Mouse (Mus musculus) midbrain, postnatal 0 days (tissue): ENCODE results near the gene Reep6. TPM values are rescaled to one million over a fixed set of nuclear protein-coding genes. Genes with fewer than 3 reads are reported as not detected.

Source experiments
- ATAC-seq: fragments of 200-750 bp; cut with Nextera tagmentation; 2 replicates; pipeline ENCODE4 v1.8.0; 2017; ENCODE audit warnings: moderate number of reproducible peaks, mild to moderate bottlenecking, moderate TSS enrichment, moderate library complexity; ENCODE audit not compliant: low FRiP score
- DNase-seq: peaks from one replicate; pipeline ENCODE4 v3.0.0-alpha.2; 2015; ENCODE audit warnings: low spot score
- H3K27ac ChIP-seq: fragments of 300-500 bp; sonication (generic); 2 replicates; pipeline ENCODE4 v1.5.1; 2014; ENCODE audit warnings: low read depth, mild to moderate bottlenecking, low read length, mixed read lengths
- H3K27me3 ChIP-seq: fragments of 300-500 bp; sonication (generic); 2 replicates; pipeline ENCODE4 v1.6.1; 2014; ENCODE audit warnings: low read length, control low read depth, mixed read lengths; ENCODE audit not compliant: insufficient read depth
- H3K36me3 ChIP-seq: fragments of 300-500 bp; sonication (generic); 2 replicates; pipeline ENCODE4 v1.6.1; 2014; ENCODE audit warnings: low read length, control low read depth, mixed read lengths; ENCODE audit not compliant: insufficient read depth
- H3K4me1 ChIP-seq: fragments of 300-500 bp; sonication (generic); 2 replicates; pipeline ENCODE4 v1.6.1; 2014; ENCODE audit warnings: mild to moderate bottlenecking, control low read depth, antibody characterized with exemption, low read length, mixed read lengths; ENCODE audit not compliant: insufficient read depth
- H3K4me2 ChIP-seq: fragments of 300-500 bp; sonication (generic); 2 replicates; pipeline ENCODE4 v1.6.1; 2014; ENCODE audit warnings: low read depth, mild to moderate bottlenecking, low read length, mixed read lengths; ENCODE audit not compliant: poor library complexity, severe bottlenecking
- H3K4me3 ChIP-seq: fragments of 300-500 bp; sonication (generic); 2 replicates; pipeline ENCODE4 v1.5.1; 2014; ENCODE audit warnings: low read depth, mild to moderate bottlenecking, low read length, moderate library complexity
- H3K9ac ChIP-seq: fragments of 300-500 bp; sonication (generic); replicated peaks from 2 replicates; pipeline ENCODE4 v1.6.1; 2014; ENCODE audit warnings: mild to moderate bottlenecking, low read length, moderate library complexity, mixed read lengths; ENCODE audit not compliant: poor library complexity, severe bottlenecking
- H3K9me3 ChIP-seq: fragments of 300-500 bp; sonication (generic); 2 replicates; pipeline ENCODE4 v1.6.1; 2016; ENCODE audit warnings: low read length, control low read depth
- CTCF ChIP-seq: IDR thresholded peaks from 2 replicates; pipeline ENCODE4 v1.5.1; 2016; ENCODE audit warnings: antibody characterized with exemption, mild to moderate bottlenecking
- WGBS: fragments of 180-500 bp; shearing (Covaris S2); extraction: QIAGEN DNeasy Blood & Tissue Kit; methylation state at CpG from one replicate; pipeline ENCODE4 v1.1.7; 2014; 5-methylcytosine and 5-hydroxymethylcytosine counted together
- polyA plus RNA-seq: library from polyadenylated mRNA; unstranded; fragments of >200 nt; fragmentation: Nextera tagmentation; extraction: Ambion mirVana; gene quantifications from 2 replicates; pipeline ENCODE4 v1.2.1, GENCODE M21; 2015
- total RNA-seq: library from RNA; depleted of rRNA; stranded (reverse); fragments of >200 nt; gene quantifications from 2 replicates; pipeline ENCODE4 v1.2.3, GENCODE M21; 2014

Gene Reep6
- total and polyA plus RNA-seq, 2 experiments from 2014 or later = 5.3 to 7.0 TPM

- H3K9ac ChIP-seq = no peak overlapping the region
- no peak overlapping the region for H3K4me3 ChIP-seq
- no peak overlapping the region for H3K4me2 ChIP-seq
- no peaks in the 10 kb centered on the region for H3K9me3 ChIP-seq
- H3K27ac ChIP-seq = no peak overlapping the region
- DNase-seq = no peak
- H3K4me1 ChIP-seq = peaks cover 5% of the 10 kb centered on the region; the same call in 1 of the 2 replicates
- no peak for ATAC-seq
- no peaks in the 10 kb centered on the region for H3K27me3 ChIP-seq
- WGBS = 66% methylated on average over 2 of the region's 2 CpGs
- H3K36me3 ChIP-seq = no peaks in the 10 kb centered on the region
- no peak for TF ChIP-seq CTCF
These were observed 1.1 kb downstream of the Reep6 start for GRCm38 (mm10) chr10:80330888-80331287.

GRCm38 (mm10) chr10:80331636-80332524 lies 2.1 kb downstream of the Reep6 start:
- no peak overlapping the region for H3K4me3 ChIP-seq
- H3K4me2 ChIP-seq = no peak overlapping the region
- H3K36me3 ChIP-seq = no peaks in the 10 kb centered on the region
- no peak overlapping the region for H3K27ac ChIP-seq
- H3K9me3 ChIP-seq = no peaks in the 10 kb centered on the region
- WGBS = 69% methylated on average over 10 of the region's 10 CpGs
- DNase-seq = peak; percentile 52
- no peak for TF ChIP-seq CTCF
- H3K9ac ChIP-seq = no peak overlapping the region
- peaks cover 5% of the 10 kb centered on the region; the same call in 1 of the 2 replicates for H3K4me1 ChIP-seq
- no peaks in the 10 kb centered on the region for H3K27me3 ChIP-seq
- ATAC-seq = no peak

- H3K4me1 ChIP-seq = peaks cover 5% of the 10 kb centered on the region; the same call in 1 of the 2 replicates
- WGBS = 80% methylated on average over 5 of the region's 5 CpGs
- DNase-seq (peak; percentile 58), ATAC-seq (no peak)
- H3K27me3 ChIP-seq = no peaks in the 10 kb centered on the region
- no peak overlapping the region for H3K9ac ChIP-seq
- H3K4me2 ChIP-seq = no peak overlapping the region
- no peak for TF ChIP-seq CTCF
- H3K36me3 ChIP-seq = no peaks in the 10 kb centered on the region
- H3K9me3 ChIP-seq = no peaks in the 10 kb centered on the region
- H3K27ac ChIP-seq = no peak overlapping the region
- H3K4me3 ChIP-seq = no peak overlapping the region
These were observed 2.8 kb downstream of the Reep6 start for GRCm38 (mm10) chr10:80332525-80332989.

- 89% methylated on average over 12 of the region's 12 CpGs for WGBS
- no peaks in the 10 kb centered on the region for H3K4me1 ChIP-seq
- no peaks in the 10 kb centered on the region for H3K36me3 ChIP-seq
- ATAC-seq (no peak), DNase-seq (no peak)
- no peak overlapping the region for H3K9ac ChIP-seq
- no peak for TF ChIP-seq CTCF
- H3K9me3 ChIP-seq = no peaks in the 10 kb centered on the region
- H3K27me3 ChIP-seq = peaks cover 10% of the 10 kb centered on the region
- no peak overlapping the region for H3K27ac ChIP-seq
- H3K4me3 ChIP-seq = no peak overlapping the region
- no peak overlapping the region for H3K4me2 ChIP-seq
These were observed 6.5 kb downstream of the Reep6 start for GRCm38 (mm10) chr10:80336263-80336662.

- 0 out of 2 replicates have a peak, but pooled peaks cover 2% of the 10 kb centered on the region for H3K4me1 ChIP-seq
- TF ChIP-seq CTCF = peak; percentile 95
- 22% methylated on average over 19 of the region's 19 CpGs for WGBS
- H3K9ac ChIP-seq = no peak overlapping the region
- DNase-seq = peak; percentile 88
- H3K36me3 ChIP-seq = no peaks in the 10 kb centered on the region
- H3K4me3 ChIP-seq = no peak overlapping the region
- ATAC-seq = peak; percentile 36; the same call in 1 of the 2 replicates
- H3K27me3 ChIP-seq = peaks cover 46% of the 10 kb centered on the region
- H3K4me2 ChIP-seq = no peak overlapping the region
- no peaks in the 10 kb centered on the region for H3K9me3 ChIP-seq
- no peak overlapping the region for H3K27ac ChIP-seq
These were observed 10.4 kb downstream of the Reep6 start for GRCm38 (mm10) chr10:80339941-80340750.
